Mouse (Mus musculus) liver, embryonic 15.5 days (tissue): ENCODE measurements at regions not wholly inside any gene's neighbourhood (a gene's known extent, or its start where the extent isn't known, plus 50 kb on each side); places are given as distances from the start of the nearest gene placed in this dataset.

Experiments used
- ATAC-seq: fragments of 200-750 bp; cut with Nextera tagmentation; 2 replicates; pipeline ENCODE4 v1.8.0; 2017; ENCODE audit warnings: moderate number of reproducible peaks, mild to moderate bottlenecking, moderate library complexity; ENCODE audit not compliant: insufficient read depth
- H3K27ac ChIP-seq: fragments of 300-500 bp; sonication (generic); replicated peaks from 2 replicates; pipeline ENCODE4 v1.5.1; 2015; ENCODE audit warnings: mild to moderate bottlenecking, inconsistent platforms
- H3K27me3 ChIP-seq: fragments of 300-500 bp; sonication (generic); 2 replicates; pipeline ENCODE4 v1.6.1; 2015; ENCODE audit warnings: mild to moderate bottlenecking, inconsistent platforms
- H3K36me3 ChIP-seq: fragments of 300-500 bp; sonication (generic); replicated peaks from 2 replicates; pipeline ENCODE4 v1.6.1; 2015; ENCODE audit warnings: moderate library complexity, mild to moderate bottlenecking, inconsistent platforms
- H3K4me1 ChIP-seq: fragments of 300-500 bp; sonication (generic); replicated peaks from 2 replicates; pipeline ENCODE4 v1.6.1; 2015; ENCODE audit warnings: inconsistent platforms
- H3K4me2 ChIP-seq: fragments of 300-500 bp; sonication (generic); 2 replicates; pipeline ENCODE4 v1.6.1; 2015; ENCODE audit warnings: moderate library complexity, mild to moderate bottlenecking, inconsistent platforms
- H3K4me3 ChIP-seq: fragments of 300-500 bp; sonication (generic); replicated peaks from 2 replicates; pipeline ENCODE4 v1.5.1; 2015; ENCODE audit warnings: mild to moderate bottlenecking, inconsistent platforms
- H3K9ac ChIP-seq: fragments of 300-500 bp; sonication (generic); 2 replicates; pipeline ENCODE4 v1.6.1; 2015; ENCODE audit warnings: moderate library complexity, mild to moderate bottlenecking, inconsistent platforms
- H3K9me3 ChIP-seq: fragments of 300-500 bp; sonication (generic); replicated peaks from 2 replicates; pipeline ENCODE4 v1.6.1; 2016; ENCODE audit warnings: inconsistent platforms
- WGBS: fragments of 180-500 bp; shearing (Covaris S2); methylation state at CpG from one replicate; pipeline ENCODE4 v1.1.7; 2015; ENCODE audit warnings: mixed read lengths; ENCODE audit not compliant: insufficient replicate concordance; 5-methylcytosine and 5-hydroxymethylcytosine counted together

DNA sequence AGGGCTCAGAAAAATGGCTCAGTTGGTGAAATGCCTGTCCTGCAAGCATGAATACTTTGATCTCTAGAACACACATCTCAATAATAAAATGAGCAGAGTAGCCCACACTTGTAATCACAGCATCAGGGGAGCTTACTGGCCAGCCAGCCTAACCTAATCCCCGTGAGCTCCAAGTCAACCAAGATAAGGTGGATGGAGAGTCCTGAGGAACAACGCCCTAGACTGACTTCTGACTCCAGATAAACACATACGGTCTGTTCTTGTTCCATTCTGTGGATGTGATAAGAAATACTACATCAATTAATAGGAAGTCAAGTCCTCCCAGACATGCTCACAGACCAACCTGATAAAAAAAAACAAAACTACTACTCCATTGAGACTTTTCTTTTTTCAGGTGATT, 180.4 kb upstream of the Jarid2 start:
- ATAC-seq = no peak
- 22% methylated on average over 3 of the region's 3 CpGs for WGBS
- no peak overlapping the region for H3K27ac ChIP-seq
- no peaks in the 10 kb centered on the region for H3K9me3 ChIP-seq
- no peaks in the 10 kb centered on the region for H3K36me3 ChIP-seq
- no peak overlapping the region for H3K9ac ChIP-seq
- no peak overlapping the region for H3K4me2 ChIP-seq
- no peaks in the 10 kb centered on the region for H3K4me1 ChIP-seq
- H3K27me3 ChIP-seq = no peaks in the 10 kb centered on the region
- H3K4me3 ChIP-seq = no peak overlapping the region

DNA sequence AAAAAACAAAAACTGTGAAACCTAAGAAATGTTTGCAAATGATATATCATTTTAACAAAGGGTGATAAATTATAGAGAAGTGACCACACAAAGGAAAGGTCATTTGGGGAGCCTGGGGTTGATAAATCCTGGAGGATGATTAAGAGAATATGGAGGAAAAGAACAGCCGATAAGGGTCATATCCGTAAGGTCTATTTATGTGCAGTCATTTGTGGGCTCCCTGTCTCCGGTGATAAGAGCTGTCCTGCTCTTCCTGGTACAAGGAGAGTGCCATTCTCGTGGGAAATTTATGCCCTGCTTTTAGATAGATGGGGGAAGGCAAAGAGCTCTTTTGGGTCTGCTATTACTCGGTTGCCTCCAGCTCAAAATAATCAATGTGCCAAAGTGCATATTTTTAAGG, 175.9 kb upstream of the Jarid2 start:
- Histone ChIP-seq H3K27ac (no peak overlapping the region), H3K4me3 (no peak overlapping the region), H3K9me3 (no peaks in the 10 kb centered on the region), H3K9ac (no peak overlapping the region), H3K4me2 (no peak overlapping the region), H3K27me3 (0 out of 2 replicates have a peak, but pooled peaks cover 3% of the 10 kb centered on the region), H3K4me1 (no peaks in the 10 kb centered on the region), H3K36me3 (no peaks in the 10 kb centered on the region)
- 13% methylated on average over 5 of the region's 5 CpGs for WGBS
- no peak for ATAC-seq

DNA sequence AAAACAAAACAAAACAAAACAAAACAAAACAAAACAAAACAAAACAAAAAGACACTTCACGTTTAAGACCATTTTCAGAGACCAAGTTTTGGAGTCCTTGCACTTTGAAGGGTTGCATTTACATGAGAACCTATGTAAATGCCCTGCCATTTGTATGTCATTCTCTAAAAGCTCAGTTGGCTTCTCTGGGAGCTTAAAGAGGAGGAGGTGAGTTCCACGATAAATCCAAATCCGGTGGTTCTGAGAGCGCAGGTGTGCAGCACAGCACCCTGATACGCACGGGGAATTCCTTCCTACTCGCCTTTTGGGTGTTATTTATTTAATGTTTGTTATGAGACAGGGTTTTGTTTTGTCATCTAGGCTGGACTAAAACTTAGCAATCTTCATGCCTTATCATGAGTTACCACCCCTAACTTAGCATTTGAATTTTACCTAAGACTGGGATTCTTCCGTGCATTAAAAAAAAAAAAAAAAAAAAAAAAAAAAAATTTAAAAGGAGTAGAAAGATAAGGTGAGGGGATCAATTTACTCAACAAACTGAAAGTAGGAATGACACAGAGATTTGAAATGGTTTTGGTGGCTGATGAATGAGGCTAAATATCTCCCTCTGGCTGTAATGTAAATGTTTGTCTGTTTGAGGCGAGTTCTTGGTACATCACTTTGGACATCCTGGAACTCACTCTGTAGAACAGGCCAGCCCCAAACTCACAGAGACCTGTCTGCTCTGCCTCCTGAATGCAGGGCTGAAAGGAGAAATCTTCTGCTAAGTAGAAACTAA, 174.4 kb upstream of the Jarid2 start:
- no peaks in the 10 kb centered on the region for H3K4me1 ChIP-seq
- 69% methylated on average over 9 of the region's 9 CpGs for WGBS
- no peaks in the 10 kb centered on the region for H3K9me3 ChIP-seq
- H3K27me3 ChIP-seq = 0 out of 2 replicates have a peak, but pooled peaks cover 3% of the 10 kb centered on the region
- H3K36me3 ChIP-seq = no peaks in the 10 kb centered on the region
- no peak overlapping the region for H3K4me2 ChIP-seq
- no peak overlapping the region for H3K4me3 ChIP-seq
- H3K27ac ChIP-seq = no peak overlapping the region
- no peak for ATAC-seq
- H3K9ac ChIP-seq = no peak overlapping the region

DNA sequence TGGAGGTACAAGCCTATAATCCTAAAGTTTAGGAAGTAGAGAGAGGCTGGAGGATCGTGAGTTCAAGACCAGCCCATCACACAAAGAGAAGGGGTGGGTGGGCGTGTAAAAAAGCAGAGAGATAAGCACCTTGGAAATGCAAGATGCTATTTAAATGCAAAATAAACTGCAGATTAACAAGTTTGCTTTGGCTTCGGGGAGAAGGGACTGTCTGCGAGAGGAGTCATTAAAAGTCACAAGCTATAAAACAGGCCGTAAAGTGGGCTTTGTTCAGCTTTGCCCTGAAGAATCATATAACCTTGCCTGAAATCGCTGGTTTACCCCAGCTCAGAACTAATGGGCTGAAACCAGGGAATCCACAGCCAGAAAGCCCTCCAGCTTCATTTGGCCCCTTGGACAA, 173.3 kb upstream of the Jarid2 start:
- WGBS = 59% methylated on average over 6 of the region's 6 CpGs
- H3K9me3 ChIP-seq = no peaks in the 10 kb centered on the region
- H3K4me1 ChIP-seq = no peaks in the 10 kb centered on the region
- no peak overlapping the region for H3K9ac ChIP-seq
- H3K36me3 ChIP-seq = no peaks in the 10 kb centered on the region
- no peak overlapping the region for H3K4me3 ChIP-seq
- H3K4me2 ChIP-seq = no peak overlapping the region
- no peak overlapping the region for H3K27ac ChIP-seq
- no peak for ATAC-seq
- 0 out of 2 replicates have a peak, but pooled peaks cover 3% of the 10 kb centered on the region for H3K27me3 ChIP-seq

DNA sequence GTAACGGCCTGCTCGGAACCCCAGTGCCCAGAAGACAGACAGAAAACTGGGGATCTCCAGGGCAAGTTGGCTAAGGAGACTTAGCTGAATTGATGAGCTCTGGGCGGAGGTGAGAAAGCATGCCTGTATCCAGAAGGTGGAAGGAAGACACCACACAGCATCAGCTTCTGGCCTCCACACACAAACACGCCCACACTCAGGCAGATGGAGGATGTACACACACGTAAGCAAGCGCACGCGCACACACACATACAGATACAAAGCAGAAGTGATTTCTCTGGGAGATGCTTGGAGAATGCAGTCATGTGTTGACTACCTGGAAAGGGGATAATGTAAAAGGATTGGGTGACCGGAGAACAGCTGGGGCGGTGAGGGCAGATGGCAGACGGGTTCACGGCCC, 171.2 kb upstream of the Jarid2 start:
- 80% methylated on average over 12 of the region's 12 CpGs for WGBS
- ATAC-seq = no peak

DNA sequence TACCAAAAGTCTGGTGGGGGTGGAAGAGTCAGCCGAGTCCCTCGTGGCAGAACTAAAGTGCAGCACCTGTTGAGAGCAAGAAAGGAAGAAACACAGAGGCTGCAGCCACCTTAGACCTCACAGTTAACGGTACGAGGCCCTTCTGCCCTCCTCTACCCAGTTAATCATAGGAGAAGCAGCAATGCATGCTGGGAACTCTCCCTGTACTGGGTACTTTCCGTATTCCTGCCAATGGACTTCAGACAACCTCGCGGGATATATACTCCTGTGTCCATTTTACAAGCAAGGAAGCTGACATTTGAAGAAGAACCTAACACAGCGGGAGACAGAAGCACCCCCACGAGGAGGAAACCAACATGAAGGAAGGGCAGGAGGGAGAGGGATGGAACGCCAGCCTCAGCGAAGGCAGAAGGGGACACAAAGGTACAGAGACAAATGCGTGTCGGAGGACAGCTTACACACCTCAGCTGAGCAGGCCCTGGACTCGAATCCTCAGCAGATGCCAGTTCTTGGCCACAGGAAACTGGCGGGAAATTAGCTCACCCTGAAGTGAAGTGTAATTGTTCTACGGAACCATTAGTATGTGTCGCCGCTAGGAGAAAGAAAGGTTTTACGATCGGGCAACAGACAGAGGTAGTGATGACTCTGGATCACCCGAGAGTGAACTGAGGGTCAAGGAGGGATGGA, 170.6 kb upstream of the Jarid2 start:
- Histone ChIP-seq H3K9ac (no peak overlapping the region), H3K27me3 (0 out of 2 replicates have a peak, but pooled peaks cover 3% of the 10 kb centered on the region), H3K36me3 (no peaks in the 10 kb centered on the region), H3K4me3 (no peak overlapping the region), H3K4me1 (no peaks in the 10 kb centered on the region), H3K4me2 (no peak overlapping the region), H3K27ac (no peak overlapping the region), H3K9me3 (no peaks in the 10 kb centered on the region)
- 67% methylated on average over 21 of the region's 21 CpGs for whole genome bisulfite sequencing
- ATAC-seq = no peak

More for the DNA sequence above, 171.2 kb upstream of the Jarid2 start:
- H3K27ac ChIP-seq = no peak overlapping the region
- no peaks in the 10 kb centered on the region for H3K36me3 ChIP-seq
- 0 out of 2 replicates have a peak, but pooled peaks cover 3% of the 10 kb centered on the region for H3K27me3 ChIP-seq
- no peak overlapping the region for H3K9ac ChIP-seq
- no peak overlapping the region for H3K4me3 ChIP-seq
- no peaks in the 10 kb centered on the region for H3K9me3 ChIP-seq
- H3K4me2 ChIP-seq = no peak overlapping the region
- H3K4me1 ChIP-seq = no peaks in the 10 kb centered on the region

DNA sequence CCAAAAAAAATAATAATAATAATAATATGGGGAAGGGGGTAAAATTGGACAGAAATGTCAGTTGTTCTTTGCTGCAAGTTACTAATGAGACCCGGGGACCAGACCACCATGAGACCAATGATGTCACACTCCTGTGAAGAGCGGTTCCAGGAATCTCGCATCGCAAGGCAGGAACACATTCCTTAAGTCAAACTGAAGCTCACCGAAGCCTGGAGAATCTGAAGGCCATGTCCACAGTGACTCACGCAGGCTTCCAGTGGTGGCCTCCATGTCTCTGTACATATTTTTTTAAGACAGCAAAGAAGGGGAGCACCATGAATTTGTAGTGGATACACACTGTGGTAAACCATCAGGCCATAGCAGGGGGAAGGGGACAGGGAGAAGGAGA, 170.1 kb upstream of the Jarid2 start:
- H3K36me3 ChIP-seq = no peaks in the 10 kb centered on the region

DNA sequence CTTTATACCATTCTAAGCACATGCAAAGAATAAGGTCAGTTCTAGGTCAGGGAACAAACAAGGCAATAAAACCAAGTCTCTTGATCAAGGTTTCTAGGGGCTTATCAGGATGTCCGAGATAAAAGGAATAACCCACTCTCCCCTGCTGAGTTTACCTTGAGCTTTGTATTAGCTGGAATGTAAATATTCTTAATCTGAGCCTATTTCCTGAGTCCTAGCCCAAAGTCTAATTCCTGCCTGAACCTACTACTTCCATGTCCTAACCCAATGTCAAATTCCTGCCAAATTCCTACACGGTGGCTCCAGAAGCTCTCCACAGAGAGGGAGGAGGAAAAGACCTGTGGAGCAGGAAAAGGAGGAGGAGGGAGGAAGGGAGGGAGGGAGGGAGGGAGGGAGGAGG, 169.6 kb upstream of the Jarid2 start:
- ATAC-seq = no peak
- Histone ChIP-seq H3K4me3 (no peak overlapping the region), H3K36me3 (no peaks in the 10 kb centered on the region), H3K4me1 (no peaks in the 10 kb centered on the region), H3K27ac (no peak overlapping the region), H3K4me2 (no peak overlapping the region), H3K9me3 (no peaks in the 10 kb centered on the region), H3K27me3 (0 out of 2 replicates have a peak, but pooled peaks cover 3% of the 10 kb centered on the region), H3K9ac (no peak overlapping the region)
- 28% methylated on average over 2 of the region's 2 CpGs for WGBS

More for the DNA sequence above, 170.1 kb upstream of the Jarid2 start:
- no peak overlapping the region for H3K27ac ChIP-seq
- ATAC-seq = no peak
- no peak overlapping the region for H3K4me3 ChIP-seq
- H3K27me3 ChIP-seq = 0 out of 2 replicates have a peak, but pooled peaks cover 3% of the 10 kb centered on the region
- 75% methylated on average over 6 of the region's 6 CpGs for WGBS
- no peaks in the 10 kb centered on the region for H3K9me3 ChIP-seq
- H3K4me1 ChIP-seq = no peaks in the 10 kb centered on the region
- H3K4me2 ChIP-seq = no peak overlapping the region
- H3K9ac ChIP-seq = no peak overlapping the region

DNA sequence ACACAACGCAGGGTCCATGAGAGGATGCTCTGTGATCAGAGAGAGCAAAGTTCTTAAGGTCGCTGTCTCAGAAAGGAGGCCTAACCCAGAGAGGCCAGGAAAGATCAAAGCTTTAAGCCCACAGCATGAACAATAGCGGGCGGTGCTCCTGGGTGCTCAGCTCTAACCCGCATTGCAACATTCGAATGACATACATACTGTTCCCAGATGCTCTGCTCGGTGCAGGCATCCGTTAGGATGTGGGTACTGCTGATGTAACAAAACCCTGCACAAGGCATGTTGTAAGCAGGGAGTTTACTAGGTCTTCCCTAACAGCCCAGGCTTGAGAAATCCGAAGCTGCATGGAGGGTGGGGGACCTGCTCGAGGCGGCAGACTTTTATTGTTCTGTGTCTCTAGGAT, 164.6 kb upstream of the Jarid2 start:
- no peaks in the 10 kb centered on the region for H3K9me3 ChIP-seq
- no peak overlapping the region for H3K27ac ChIP-seq
- ATAC-seq = no peak; the same call in 1 of the 2 replicates
- H3K4me3 ChIP-seq = no peak overlapping the region
- 59% methylated on average over 11 of the region's 11 CpGs for WGBS
- no peaks in the 10 kb centered on the region for H3K36me3 ChIP-seq
- no peaks in the 10 kb centered on the region for H3K27me3 ChIP-seq
- H3K4me1 ChIP-seq = no peaks in the 10 kb centered on the region
- H3K9ac ChIP-seq = no peak overlapping the region
- H3K4me2 ChIP-seq = no peak overlapping the region

DNA sequence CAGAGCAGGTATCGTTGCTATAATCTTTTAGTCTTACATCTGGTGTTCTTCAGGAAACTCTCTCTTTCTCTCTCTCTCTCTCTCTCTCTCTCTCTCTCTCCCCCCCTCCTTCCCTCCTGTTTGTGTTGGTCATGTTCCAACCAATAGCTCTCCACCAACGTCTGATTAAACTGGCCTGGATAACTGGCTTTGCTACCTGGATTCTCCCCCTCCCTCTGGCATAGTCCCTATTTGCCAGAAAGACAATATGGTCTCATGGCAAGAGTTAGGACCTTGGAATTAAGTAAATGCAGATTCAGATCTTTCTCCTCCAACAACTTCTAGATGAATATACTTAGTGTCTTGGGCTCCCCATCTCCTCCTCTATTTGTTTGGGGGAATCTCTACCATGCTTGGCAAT, 161.6 kb upstream of the Jarid2 start:
- WGBS = 45% methylated on average over 2 of the region's 2 CpGs

DNA sequence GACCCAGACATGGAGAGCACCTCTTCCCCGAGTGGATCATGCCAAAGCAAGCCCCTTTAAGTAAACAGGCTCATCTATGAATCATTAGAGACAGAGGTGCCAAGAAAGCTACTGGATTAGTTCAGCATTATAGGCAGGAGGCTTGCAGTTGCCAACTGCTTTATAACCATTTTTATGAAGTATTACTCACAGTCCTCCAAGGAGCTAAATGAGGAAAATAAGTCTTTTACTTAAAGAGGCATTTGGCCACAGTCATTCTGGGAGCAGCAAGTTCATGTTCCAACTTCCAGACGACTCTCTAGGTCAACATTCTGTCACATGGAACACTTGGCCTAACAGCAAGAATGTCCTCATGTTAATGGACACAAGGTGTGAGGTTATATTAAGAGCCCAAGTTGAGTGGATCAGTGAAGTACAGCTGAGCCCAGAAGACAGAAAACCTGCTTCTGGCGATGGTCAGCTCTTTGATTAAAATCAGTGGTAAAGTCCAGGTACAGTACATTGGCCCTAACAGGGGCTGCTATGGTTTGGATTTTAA, 160.0 kb upstream of the Jarid2 start:
- Histone ChIP-seq H3K27ac (no peak overlapping the region), H3K4me2 (no peak overlapping the region), H3K27me3 (no peaks in the 10 kb centered on the region), H3K9ac (no peak overlapping the region), H3K4me1 (no peaks in the 10 kb centered on the region), H3K9me3 (no peaks in the 10 kb centered on the region), H3K4me3 (no peak overlapping the region), H3K36me3 (no peaks in the 10 kb centered on the region)
- 54% methylated on average over 3 of the region's 3 CpGs for WGBS
- ATAC-seq = no peak

More for the DNA sequence above, 161.6 kb upstream of the Jarid2 start:
- no peaks in the 10 kb centered on the region for H3K36me3 ChIP-seq
- H3K9me3 ChIP-seq = no peaks in the 10 kb centered on the region
- no peaks in the 10 kb centered on the region for H3K4me1 ChIP-seq
- no peak for ATAC-seq
- no peak overlapping the region for H3K4me2 ChIP-seq
- H3K27ac ChIP-seq = no peak overlapping the region
- H3K27me3 ChIP-seq = no peaks in the 10 kb centered on the region
- no peak overlapping the region for H3K9ac ChIP-seq
- H3K4me3 ChIP-seq = no peak overlapping the region
